Mouse (Mus musculus): ENCODE results near the gene 4930469K13Rik. TPM values are rescaled to one million over a fixed set of nuclear protein-coding genes. Genes with fewer than 3 reads are reported as not detected.

The 4930469K13Rik gene
- total RNA-seq, 2 experiments from 2014 or later = not detected

Other genes starting within 250 kb of the 4930469K13Rik start
- under 1 TPM; 0.84 to 0.97 TPM for gene Kcnmb1, start 135.5 kb downstream of the 4930469K13Rik start, total RNA-seq (2021)
- under 1 TPM in 1 of 2 experiments, not detected in 1; 0.11 TPM for gene Kcnip1, start 105.4 kb downstream of the 4930469K13Rik start, total RNA-seq (2021)
- gene Lcp2, start 51.6 kb downstream of the 4930469K13Rik start, total RNA-seq (2021) = 1 to 10 TPM; 1.7 to 2.9 TPM
- gene Foxi1, start 109.5 kb upstream of the 4930469K13Rik start, total RNA-seq (2021) = not detected
- gene Fam196b, start 216.3 kb upstream of the 4930469K13Rik start, total RNA-seq (2021) = not detected